Mouse (Mus musculus) cerebellum, adult 2 months (tissue): ENCODE measurements around the gene Ctnnd1.

ENCODE experiments used
- CTCF ChIP-seq: fragments of 200-500 bp; IDR thresholded peaks from 2 replicates; pipeline ENCODE4 v1.5.1; 2011; ENCODE audit warnings: low read depth, mild to moderate bottlenecking, control low read depth, low read length, moderate library complexity, borderline replicate concordance; ENCODE audit not compliant: insufficient read depth
- POLR2A ChIP-seq: fragments of 200-500 bp; IDR thresholded peaks from 2 replicates; pipeline ENCODE4 v1.6.1; 2011; ENCODE audit warnings: low read length, control low read depth, borderline replicate concordance; ENCODE audit not compliant: insufficient read depth

DNA sequence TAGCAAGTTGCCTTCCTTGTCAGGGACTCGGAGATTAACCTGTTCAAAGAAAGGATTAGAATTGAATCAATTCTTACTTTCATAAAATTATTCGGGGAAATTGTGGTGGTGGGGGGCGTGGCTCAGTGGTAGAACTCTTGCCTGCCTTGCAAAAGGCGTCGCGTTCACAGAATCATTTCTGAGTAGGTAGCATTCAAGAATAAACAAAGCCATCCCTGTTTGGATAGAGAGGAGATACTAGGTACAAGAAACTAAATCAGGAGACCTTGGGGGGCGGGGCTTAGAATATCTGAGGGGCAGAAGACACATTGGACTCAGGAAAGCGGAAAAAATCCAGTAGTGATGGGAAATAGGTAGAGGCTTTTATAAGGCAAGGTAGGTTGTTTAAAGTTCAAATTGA, 28.5 kb upstream of the Ctnnd1 start, which contains the start of gene Tmx2:
- TF ChIP-seq POLR2A (no peak), CTCF (no peak)
